Mouse (Mus musculus): Measurements from ENCODE around the gene Socs2.
"Not testable (repeated sequence)": the region's sequence is repeated elsewhere in the genome, so short reads cannot be mapped to it uniquely, and the experiment has no call there.

Socs2 gene

DNA sequence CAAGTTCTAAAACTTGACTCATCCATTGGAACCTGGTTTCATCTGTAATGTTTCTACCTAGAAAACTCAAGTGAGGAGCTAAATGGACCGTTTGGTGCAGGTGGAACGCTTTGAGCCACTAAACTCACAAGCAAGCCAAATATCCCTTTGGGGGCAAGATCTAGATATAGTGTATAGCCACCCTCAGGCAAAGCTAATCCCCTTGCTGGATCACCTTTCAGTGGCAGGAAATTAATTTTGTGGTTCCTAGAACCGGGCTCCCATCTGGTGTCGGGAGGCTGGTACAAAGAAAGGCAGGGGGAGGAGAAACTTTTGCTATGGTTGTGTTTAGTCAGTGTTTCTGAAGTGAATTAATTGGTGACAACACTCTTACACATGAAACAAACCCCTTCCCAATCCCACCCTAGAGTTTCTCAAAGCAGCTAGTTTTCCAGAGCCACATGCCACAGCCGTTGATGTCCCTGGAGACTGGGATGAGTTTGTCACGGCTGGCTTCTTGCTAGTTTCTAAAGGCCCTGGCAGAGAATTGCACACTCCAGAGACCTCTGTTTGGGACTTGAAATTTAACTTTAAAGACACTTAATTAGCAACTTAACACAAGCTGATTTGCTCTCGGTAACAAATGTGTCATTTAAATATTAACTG lies 19.7 kb downstream of the Socs2 start:
- ATAC-seq (ENCODE audit: insufficient number of reproducible peaks, low FRiP score, low TSS enrichment) = no peak

DNA sequence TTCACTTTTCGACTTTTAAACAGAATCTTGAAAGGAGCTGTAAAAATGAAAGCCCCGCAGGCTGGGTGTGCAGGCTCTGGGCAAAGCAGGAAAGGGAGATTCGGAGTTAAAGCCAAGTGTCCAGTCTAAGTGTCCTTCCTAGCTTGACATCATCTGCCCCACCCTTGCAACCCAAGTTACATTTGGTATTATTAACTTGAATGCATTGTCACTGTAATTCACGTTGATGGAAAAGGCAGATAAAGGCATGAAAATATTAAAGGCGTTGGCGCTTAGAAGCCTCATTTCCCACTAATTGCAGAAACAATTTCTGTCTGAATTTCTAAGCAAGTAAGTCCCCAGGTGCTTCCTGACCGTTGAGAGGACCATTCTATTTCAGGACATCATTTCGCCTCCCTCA lies 20.6 kb downstream of the Socs2 start:
- no peak for ATAC-seq (ENCODE audit: insufficient number of reproducible peaks, low FRiP score, low TSS enrichment)

DNA sequence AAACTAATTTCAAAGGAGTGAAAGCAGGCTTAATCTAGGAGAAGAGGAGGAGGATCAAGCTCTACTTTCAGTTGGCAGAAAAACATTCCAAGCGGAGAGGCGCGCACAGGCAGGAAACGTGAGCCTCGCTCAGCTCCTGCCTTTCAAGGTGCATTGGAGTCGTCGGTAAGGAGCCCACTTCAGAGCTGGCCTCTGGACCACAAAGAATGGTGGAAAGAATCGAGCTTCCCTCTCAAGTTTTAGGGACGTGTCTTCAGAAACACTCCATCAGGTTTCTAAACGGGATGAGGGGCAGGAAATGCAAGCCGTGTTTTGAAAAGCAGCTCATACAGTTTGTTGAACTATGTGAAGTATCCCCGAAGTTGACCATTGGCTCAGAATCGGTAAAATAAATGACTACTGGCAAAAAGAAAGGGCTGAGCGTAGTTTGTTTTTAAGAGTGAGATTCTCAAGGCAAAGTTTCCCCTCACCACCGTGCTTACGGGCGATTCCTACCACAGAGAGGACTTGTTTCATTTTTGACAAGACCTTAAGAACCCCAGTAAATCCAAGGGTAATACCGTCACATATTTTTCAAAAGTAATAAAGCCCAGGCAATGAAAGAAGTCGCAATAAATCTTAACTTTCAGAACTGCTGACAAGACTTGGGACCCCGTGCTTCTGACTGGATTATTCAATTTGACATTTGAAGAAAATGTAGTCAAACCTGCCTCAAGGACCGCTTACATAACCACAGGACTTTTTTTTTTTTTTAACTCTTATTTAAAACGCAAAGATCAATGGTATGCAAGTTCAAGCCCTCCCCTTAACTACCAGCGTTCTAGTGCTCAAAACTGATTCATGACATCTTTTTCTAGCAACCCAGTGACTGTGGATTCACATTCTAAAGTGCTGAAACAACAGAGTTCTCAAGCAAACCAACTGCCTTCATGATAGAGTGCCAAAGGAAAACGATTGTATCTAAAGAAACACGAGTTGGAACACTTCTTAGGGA lies 21.9 kb downstream of the Socs2 start:
- ATAC-seq (ENCODE audit: insufficient number of reproducible peaks, low FRiP score, low TSS enrichment) = no peak

DNA sequence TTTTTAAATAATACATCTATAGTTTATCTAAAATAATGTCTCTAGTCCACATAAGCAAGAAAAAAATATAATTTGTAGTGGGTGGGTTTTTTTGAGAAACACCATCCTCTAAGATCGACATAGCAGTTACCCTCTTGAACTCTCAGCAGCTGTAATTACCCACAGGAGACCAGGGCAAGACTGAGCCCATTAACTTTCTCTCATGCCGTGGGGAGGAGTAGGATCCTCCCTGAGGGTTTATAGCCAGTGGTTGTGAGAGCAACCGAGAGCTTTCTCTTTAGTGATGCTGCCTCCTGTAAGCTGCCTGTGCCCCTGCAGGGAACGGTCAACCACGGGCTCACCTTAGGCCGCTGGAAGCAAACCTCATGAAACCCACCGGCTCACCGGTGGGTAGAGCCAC lies 24.9 kb downstream of the Socs2 start:
- ATAC-seq (ENCODE audit: insufficient number of reproducible peaks, low FRiP score, low TSS enrichment) = no peak

DNA sequence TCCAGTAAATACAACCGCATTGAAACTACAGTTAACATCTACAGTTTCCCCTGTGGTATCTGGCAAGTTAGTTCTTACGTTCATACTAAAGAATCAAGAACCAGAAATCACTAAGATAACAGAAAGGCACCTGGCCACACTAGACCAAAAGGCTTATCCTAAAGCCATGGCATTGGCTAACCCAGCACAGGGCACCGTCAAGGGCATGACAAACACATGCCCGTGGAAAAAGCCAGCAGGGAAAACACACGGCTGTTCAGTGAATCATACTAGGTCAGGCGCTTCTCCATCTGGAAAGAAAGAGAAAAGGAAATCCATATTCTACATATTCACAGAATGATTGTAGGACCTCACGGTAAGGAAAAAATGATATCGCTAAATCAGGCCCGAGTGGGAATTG lies 26.1 kb downstream of the Socs2 start:
- ATAC-seq (ENCODE audit: insufficient number of reproducible peaks, low FRiP score, low TSS enrichment) = no peak

DNA sequence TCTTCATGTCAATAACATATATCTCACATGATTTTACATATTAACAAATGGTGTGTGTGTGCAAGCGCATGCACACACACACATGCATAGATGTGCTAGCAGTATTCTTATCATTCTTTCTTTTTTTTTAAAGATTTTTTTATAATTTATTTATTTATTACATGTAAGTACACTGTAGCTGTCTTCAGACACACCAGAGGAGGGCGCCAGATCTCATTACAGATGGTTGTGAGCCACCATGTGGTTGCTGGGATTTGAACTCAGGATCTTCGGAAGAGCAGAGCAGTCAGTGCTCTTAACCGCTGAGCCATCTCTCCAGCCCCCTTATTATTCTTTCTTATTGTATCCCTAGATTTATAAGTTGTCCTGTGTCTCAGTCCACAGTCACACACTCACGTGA lies 27.2 kb downstream of the Socs2 start:
- ATAC-seq (ENCODE audit: insufficient number of reproducible peaks, low FRiP score, low TSS enrichment) = not testable (repeated sequence)

DNA sequence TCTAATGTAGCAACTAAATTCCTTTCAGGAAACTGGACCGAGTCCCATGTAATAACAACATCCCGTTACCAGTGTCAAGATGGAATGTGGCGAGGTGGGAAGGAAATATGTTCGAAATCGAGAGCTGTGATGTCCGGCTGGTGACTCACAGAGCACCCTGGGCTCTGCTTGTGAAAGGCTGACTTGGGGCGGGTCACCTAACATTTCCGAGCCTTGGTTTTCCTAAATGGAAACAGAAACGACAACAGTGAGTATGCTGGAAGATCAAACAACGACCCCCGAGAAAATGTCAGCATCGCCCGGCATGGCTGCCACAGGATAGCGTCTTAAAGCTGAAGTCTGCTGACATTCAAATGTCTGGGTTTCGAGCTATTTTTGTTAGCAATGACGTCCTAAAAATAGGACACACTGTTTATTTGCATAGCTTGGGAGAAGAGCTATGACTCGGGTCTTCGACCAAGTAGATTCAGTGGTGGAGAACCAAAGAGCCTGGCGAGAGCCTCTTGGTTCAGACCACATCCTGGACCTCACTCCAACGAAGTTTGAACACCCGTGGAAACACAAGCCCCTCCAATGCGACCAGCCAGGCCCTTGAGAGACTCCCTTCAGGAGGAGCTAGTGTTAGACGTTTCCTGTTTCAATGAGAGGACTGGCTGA lies 28.0 kb downstream of the Socs2 start:
- no peak for ATAC-seq (ENCODE audit: insufficient number of reproducible peaks, low FRiP score, low TSS enrichment)

DNA sequence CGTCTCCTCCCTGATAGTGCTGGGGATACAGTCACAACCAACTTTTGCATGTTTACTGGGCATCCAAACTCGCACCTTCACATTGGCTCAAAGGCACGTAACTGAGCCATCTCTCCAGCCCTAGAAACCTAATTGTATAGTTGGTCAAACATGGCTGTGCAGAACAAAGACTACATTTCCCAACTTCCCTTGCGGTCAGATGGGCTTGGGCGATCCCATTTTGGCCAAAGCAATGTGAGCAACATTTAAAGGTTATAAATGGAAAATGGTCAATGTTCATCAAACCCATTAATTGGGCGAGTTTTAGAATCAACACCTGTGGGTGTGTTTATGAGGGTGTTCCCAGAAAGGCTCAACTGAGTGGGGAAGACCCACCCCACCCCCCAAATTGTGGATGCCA lies 30.5 kb downstream of the Socs2 start:
- ATAC-seq (ENCODE audit: insufficient number of reproducible peaks, low FRiP score, low TSS enrichment) = no peak

DNA sequence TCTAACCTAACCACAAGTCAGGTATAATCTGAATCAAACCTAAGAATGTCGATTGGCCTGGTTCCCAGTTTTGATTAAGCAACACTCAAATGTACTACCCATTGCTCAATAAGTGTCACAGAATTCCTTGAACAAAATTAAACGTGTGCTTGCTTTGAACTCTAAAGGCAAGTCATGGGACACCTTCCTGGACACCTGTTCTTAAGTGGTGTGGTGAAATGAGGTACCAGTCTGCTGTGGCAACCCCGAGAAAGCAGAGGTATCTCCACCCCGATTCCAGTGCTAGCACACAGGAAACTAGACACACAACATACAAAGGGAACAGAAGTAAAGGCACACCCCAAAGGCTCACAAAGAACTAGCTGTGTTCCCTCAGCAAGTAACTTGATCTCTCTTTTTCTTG lies 31.2 kb downstream of the Socs2 start:
- no peak for ATAC-seq (ENCODE audit: insufficient number of reproducible peaks, low FRiP score, low TSS enrichment)

DNA sequence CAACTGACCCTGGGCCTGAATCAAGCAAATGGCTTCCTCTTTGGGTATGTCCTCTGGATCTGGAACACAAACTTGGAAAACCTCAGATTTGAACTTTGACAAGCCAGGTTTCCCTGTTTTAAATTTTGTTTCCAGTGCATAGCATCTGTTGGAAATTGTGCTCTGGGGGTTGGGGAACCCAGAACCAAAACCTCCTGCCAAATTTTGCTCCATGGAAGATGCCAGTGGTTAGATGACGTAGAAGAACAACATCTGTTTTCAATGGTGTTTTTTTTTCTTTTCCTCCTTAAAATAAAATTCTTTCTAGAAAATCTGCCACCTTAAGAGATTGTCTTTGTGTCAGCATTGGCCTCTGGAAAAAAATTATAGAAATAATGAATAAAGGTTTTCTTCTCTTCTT lies 31.9 kb downstream of the Socs2 start:
- ATAC-seq (ENCODE audit: insufficient number of reproducible peaks, low FRiP score, low TSS enrichment) = no peak

DNA sequence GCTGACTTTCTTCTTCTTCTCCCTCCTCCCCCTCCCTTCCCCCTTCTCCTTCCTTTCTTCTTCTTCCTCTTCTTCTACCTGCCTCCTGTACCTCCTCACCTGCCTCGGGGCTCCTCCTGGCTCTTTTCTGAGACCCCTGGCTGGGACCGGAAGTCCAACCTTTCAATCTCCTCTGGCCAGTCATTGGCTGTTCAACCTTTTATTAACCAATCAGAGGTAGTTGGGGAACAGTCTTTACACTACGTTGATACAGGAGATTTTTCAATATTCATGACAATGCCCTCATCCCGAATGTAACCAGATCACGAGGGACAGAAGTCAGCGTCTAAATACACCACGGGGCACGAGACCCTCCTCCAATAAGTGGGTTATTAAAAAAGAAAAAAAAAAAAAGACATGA lies 32.5 kb downstream of the Socs2 start:
- ATAC-seq (ENCODE audit: insufficient number of reproducible peaks, low FRiP score, low TSS enrichment) = no peak

DNA sequence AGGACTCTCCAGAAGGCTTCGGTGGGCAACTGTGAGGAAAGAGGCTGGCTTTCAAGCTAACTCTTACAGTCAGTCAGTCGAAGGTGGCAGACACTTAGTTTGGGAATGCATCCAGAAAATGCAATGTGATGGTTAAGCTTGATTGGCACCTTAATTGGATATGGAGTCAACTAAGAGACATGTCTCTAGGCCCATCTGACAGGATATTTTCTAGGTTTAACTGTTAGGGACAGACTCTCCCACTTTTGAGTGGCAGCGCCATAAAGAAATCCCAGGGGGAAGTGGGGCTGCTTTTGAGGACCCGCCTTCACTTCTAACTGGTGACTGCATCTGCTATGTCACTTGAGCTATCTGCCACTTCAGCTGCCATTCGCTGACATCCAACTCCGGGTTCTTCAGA lies 43.6 kb downstream of the Socs2 start:
- no peak for ATAC-seq (ENCODE audit: insufficient number of reproducible peaks, low FRiP score, low TSS enrichment)

DNA sequence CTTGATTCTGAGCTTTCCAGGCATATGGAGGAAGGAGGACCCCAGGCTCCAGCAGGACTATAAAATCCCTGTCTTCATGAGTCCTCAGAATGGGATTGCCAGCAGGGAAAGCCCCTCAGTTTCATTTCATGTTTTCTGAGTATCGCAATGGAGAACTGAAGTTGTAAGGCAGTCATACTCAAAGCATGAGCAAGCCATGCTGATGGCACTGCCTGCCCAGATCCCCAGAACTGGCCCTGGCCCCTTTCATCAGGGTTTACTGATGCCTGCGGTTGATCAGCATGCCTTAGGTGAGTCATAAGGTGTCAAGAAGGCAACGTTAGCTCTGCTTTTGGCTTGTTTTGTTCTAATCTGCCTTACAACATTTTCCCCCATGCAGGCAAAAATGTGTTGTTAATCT lies 45.0 kb downstream of the Socs2 start:
- ATAC-seq (ENCODE audit: insufficient number of reproducible peaks, low FRiP score, low TSS enrichment) = no peak

DNA sequence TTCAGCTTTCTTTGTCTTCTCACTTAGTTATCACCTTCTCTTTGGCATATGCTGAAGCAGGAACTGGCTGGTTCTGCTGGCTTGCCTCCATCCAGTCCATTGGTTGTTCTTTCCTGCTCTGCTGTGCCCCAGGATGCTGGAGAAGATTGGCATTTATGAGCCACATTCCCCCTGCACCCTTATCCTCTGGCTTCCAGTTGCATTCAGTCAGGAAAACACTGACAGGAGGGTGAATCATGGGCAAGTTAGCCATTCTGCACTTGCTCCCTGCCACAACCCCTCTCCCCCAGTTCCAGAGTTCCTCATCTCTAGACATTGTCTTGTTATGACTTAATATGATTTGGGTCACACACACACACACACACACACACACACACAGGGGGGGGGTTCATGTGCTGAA lies 47.8 kb downstream of the Socs2 start:
- no peak for ATAC-seq (ENCODE audit: insufficient number of reproducible peaks, low FRiP score, low TSS enrichment)

DNA sequence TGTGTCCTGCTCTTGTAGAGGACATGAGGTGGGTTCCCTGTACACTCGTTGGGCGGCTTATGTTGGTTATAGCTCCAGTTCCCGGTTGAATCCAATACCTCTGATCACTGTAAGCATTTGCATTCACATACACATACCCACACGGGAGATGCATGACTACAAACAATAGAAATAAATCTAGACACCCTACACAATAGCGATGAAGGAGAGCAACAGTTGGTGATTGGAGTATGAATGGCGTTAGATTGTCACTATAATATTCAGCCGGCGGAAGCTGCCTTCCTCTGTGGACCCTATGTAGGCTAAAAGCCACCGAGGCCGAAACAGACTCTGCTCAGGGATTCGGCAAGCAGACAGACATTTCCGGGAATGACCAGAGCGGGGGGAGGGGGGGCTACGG lies 48.8 kb downstream of the Socs2 start:
- no peak for ATAC-seq (ENCODE audit: insufficient number of reproducible peaks, low FRiP score, low TSS enrichment)

DNA sequence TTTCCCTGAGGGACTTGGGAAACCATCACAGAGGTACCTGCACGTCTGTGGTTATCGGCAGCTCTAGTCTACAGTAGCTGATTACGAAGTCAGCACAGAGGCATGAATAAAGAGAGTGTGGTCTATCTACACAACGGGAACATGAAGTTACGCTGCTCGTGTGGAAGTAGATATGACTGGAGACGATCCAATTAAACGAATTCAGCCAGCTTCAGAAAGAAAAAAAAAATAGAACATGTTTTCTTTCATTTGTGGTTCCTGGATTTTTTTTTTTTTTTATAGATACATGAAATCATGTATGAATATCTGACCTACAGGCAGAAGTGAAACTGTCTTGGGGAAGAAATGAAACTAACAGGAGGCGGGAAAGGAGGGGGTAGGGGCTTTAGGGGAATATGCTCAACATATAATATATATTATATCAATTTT lies 49.3 kb downstream of the Socs2 start:
- no peak for ATAC-seq (ENCODE audit: insufficient number of reproducible peaks, low FRiP score, low TSS enrichment)

DNA sequence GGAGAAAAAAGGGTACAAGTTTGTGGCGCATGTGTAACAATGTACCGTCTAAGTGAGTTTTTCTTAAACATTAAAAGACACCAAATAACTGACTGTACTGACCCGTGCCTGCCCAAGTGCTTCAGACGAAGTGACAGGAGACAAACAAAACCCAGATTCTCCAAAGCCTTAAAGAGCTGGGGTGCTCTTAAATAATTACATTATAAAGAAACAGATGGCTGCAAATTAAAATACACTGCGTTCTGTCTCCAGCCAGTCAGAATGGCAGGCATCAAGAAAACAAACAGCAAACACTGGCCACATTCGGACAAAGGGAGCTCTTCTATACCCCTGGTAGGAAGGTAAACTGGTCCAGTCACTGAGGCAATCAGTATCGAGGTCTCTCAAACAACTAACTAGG lies 49.7 kb downstream of the Socs2 start:
- ATAC-seq (ENCODE audit: insufficient number of reproducible peaks, low FRiP score, low TSS enrichment) = no peak

DNA sequence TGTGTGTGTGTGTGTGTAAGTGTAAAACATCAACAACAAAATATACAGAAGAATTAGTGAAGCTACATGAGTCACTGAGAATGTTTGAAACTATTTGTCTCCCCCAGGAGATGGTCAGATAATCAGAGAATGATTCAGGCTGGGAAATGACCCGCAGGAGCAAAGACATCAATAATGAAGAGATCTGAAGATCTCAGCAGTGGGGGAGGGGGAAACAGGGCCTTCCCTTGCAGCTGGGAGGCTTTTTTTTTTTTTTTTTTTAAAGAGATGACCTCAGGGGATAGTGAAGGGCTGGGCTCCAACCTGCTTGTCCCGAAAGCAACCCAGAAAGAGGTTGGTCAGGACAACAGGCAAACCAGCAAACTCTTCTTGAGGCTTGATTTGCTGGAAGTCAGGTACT lies 54.7 kb downstream of the Socs2 start:
- ATAC-seq (ENCODE audit: insufficient number of reproducible peaks, low FRiP score, low TSS enrichment) = no peak

DNA sequence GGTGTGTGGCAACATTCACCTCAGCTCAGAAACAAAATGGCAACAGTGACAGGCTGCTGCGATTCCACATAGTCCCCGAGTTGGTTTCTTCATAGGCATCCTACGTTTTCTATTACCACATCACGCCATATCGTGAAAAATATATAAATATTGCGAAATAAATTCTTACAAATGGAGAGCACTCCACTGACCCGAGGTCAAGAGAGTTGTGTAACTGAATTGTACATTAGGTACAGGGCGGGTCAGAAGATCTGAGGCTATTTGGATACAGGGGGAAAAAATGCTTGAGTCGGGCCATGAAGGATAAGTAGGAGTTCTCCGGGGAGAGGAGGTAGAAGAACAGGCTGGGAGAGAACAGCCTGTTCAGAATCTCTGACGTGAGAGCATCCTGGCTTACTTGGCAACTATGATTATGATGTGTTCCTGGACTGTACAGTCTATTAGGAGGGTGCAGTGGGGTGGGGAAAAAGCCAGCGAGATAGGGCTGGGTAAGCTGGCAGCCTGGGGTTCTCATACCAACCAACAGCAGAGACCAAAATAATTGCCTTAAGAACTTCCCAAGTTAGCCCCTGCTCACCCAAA lies 55.6 kb downstream of the Socs2 start:
- no peak for ATAC-seq (ENCODE audit: insufficient number of reproducible peaks, low FRiP score, low TSS enrichment)

DNA sequence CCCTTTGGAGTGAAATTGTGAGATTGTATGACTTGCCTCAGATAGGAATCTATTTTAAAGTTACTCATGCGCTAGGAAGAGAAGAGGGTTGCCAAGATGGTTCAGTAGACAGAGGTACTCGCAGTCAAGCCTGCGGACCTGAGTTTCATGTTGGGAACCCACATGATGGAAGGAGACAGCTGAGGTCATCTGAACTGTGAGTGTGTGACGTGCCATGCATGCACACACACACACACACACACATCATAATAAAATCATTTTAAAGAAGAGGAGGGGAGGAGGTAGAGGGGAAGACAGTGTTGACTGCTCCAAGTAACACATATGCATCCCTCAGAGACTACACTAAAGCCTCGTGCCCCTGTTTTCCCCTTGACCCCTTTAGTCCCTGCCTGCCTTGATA lies 56.9 kb downstream of the Socs2 start:
- ATAC-seq (ENCODE audit: insufficient number of reproducible peaks, low FRiP score, low TSS enrichment) = no peak

DNA sequence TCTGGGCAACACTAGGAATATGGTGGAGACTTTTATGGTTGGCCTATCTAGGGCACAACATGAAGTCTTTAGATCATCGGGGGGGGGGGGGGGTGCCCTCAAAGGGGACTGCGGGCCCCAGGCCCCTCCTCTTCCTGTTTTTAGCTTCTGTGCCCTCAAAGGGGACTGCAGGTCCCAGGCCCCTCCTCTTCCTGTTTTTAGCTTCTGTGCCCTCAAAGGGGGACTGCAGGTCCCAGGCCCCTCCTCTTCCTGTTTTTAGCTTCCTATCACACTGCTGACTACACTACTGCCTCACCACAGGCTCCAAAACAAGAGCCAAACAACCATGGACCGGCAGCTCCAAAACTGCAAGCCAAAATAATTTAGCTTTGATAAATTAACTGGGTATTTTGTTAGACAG lies 59.3 kb downstream of the Socs2 start:
- no peak for ATAC-seq (ENCODE audit: insufficient number of reproducible peaks, low FRiP score, low TSS enrichment)

Data from cerebellum, adult (tissue).